Mouse (Mus musculus): ENCODE results near the gene Gm2956.
"Not testable (repeated sequence)": the region's sequence is repeated elsewhere in the genome, so short reads cannot be mapped to it uniquely, and the experiment has no call there.

Gm2956 gene

DNA sequence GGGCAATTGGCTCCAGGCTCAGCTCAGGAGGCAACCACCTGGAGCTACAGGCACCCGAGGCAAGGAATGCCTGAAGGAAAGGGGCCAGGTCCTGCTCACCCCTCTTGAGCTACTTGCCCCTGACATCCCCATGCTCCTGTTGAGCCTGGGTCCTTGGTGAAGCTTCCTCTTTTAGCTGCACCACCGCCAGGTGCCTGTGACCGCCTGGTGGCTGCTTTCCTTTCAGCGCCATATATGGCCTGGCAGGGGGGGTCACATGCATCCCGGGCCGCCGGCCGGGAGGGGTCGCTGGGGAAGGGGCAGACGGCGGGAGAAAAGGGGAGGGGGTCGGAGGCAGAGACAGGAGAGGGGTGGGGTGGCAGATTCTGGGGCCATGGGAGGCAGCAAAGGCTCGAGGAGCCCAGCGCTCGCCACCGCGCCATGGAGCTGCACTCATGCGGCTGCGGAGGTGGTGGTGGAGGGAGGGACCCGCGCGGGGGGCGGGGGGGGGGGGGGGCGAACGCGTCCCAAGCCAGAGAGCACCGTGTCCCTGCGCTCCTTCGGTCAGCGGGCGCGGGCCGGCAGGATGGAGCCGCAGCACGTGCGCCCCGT is at the start of gene Gm2956:
Gm2956 (plus strand) TSS at position 541 of the 591 bp plus-strand sequence.
- DNase-seq (ENCODE audit: low spot score), result not testable (repeated sequence)

DNA sequence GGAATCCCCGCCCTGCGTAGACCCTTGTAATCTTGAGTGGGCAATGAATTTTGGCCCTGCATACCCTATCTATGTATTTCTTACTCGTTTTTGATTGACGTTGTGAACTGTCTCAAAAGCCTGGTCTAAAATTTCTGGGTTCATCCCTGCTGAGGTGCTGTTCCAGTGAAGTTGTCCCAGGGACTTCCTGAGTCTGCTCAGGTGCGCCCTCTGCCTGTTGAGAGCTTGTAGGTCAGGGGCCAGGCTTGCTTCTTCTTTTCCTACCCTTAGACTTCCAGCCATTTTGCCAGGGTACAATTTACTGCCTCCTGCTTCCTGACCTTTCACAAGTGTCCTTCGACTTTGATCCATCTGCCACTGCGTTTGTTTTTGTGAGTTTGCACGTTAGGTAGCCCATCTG is 979 bp downstream of the Gm2956 start:
- not testable (repeated sequence) for DNase-seq (ENCODE audit: low spot score)

DNA sequence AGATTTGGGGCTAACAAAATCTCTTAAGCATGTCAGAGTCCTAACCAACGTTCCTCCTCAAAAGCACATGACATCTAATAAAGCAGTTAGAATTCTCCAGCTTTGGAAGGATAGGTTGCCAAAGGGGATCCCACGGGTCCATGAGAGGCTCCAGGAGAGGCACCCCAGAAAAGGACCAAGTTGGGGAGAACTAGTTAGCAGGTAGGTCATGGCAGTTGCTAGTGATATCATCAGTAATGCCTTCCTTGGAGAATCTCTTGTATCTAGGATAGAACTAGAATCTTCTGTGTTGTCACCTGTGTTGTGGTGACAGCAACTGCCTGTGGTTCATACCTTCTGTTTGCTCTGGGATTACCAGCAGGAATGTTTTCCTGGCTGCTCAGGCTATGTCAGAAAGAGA is 62.4 kb downstream of the Gm2956 start, which contains the start of gene Gm10413:
Gm10413 (plus strand) TSS at position 301 of the 400 bp plus-strand sequence.
- DNase-seq (ENCODE audit: low spot score), result not testable (repeated sequence)

All from left cerebral cortex, adult 11 months (tissue).